Mouse (Mus musculus) MEL-GATA-1-ER (cell line): ENCODE data around the gene Srm.

Source experiments
- DNase-seq: peaks from one replicate; pipeline ENCODE4 v3.0.0-alpha.2; 2012; ENCODE audit warnings: low read depth; ENCODE audit errors: extremely low read depth

Srm gene

GRCm38 (mm10) chr4:148591171-148591630 lies at the start of gene Srm:
Gene Srm, plus strand, starts transcription at chr4:148591503.
- DNase-seq, result peak; percentile 91

- DNase-seq, result no peak
Observed at GRCm38 (mm10) chr4:148549106-148549505, 42.2 kb upstream of the Srm start.

GRCm38 (mm10) chr4:148557766-148558165 lies 33.5 kb upstream of the Srm start:
- DNase-seq, result peak; percentile 7

GRCm38 (mm10) chr4:148558297-148559000 lies 32.9 kb upstream of the Srm start, which contains the start of gene Exosc10:
Gene Exosc10, plus strand, starts transcription at chr4:148558429.
- DNase-seq, result peak; percentile 36

- no peak for DNase-seq
Observed at GRCm38 (mm10) chr4:148562676-148563075, 28.6 kb upstream of the Srm start.

- DNase-seq, result no peak
Observed at GRCm38 (mm10) chr4:148563595-148563994, 27.7 kb upstream of the Srm start.

- DNase-seq, result no peak
Observed at GRCm38 (mm10) chr4:148570138-148570537, 21.2 kb upstream of the Srm start.

GRCm38 (mm10) chr4:148570693-148571295 lies 20.5 kb upstream of the Srm start:
- DNase-seq, result no peak

- DNase-seq, result peak; percentile 39
Observed at GRCm38 (mm10) chr4:148573222-148573621, 18.1 kb upstream of the Srm start.

- DNase-seq, result no peak
Observed at GRCm38 (mm10) chr4:148580765-148581164, 10.5 kb upstream of the Srm start.

- no peak for DNase-seq
Observed at GRCm38 (mm10) chr4:148581422-148581821, 9.9 kb upstream of the Srm start.

- DNase-seq, result peak; percentile 92
Observed at GRCm38 (mm10) chr4:148583257-148583656, 8.0 kb upstream of the Srm start.

- DNase-seq, result peak; percentile 64
Observed at GRCm38 (mm10) chr4:148586648-148587047, 4.7 kb upstream of the Srm start.

GRCm38 (mm10) chr4:148588793-148589192 lies 2.5 kb upstream of the Srm start:
- no peak for DNase-seq

GRCm38 (mm10) chr4:148589565-148589964 lies 1.7 kb upstream of the Srm start:
- DNase-seq, result no peak

- DNase-seq, result no peak
Observed at GRCm38 (mm10) chr4:148590421-148591170, 707 bp upstream of the Srm start.

GRCm38 (mm10) chr4:148591637-148592380 lies 506 bp downstream of the Srm start:
- no peak for DNase-seq

GRCm38 (mm10) chr4:148593996-148594395 lies 2.7 kb downstream of the Srm start:
- DNase-seq, result no peak

GRCm38 (mm10) chr4:148595916-148596315 lies 4.6 kb downstream of the Srm start:
- no peak for DNase-seq

GRCm38 (mm10) chr4:148596731-148597130 lies 5.4 kb downstream of the Srm start:
- no peak for DNase-seq

GRCm38 (mm10) chr4:148598826-148599225 lies 7.5 kb downstream of the Srm start:
- no peak for DNase-seq
